Mouse (Mus musculus) adrenal gland, postnatal 36 days (tissue): ENCODE measurements around the gene Slc29a3. TPM values are rescaled to one million over a fixed set of nuclear protein-coding genes. Genes with fewer than 3 reads are reported as not detected.
"Not testable (repeated sequence)": the region's sequence is repeated elsewhere in the genome, so short reads cannot be mapped to it uniquely, and the experiment has no call there.

ENCODE experiments used
- DNase-seq, 2 experiments: peaks; one replicate each; pipeline ENCODE4 v3.0.0; 2021; ENCODE audit warnings: mixed read lengths in 1 of 2
- total RNA-seq, 2 experiments: library from RNA; stranded (reverse); gene quantifications; 2 replicates each; pipeline ENCODE4 v1.2.3; 2021

Gene Slc29a3
- total RNA-seq, 2 experiments from 2014 or later: 28.8 to 38.7 TPM

GRCm38 (mm10) chr10:60726896-60727295, 25.7 kb downstream of the Slc29a3 start:
- no peak for DNase-seq

DNA sequence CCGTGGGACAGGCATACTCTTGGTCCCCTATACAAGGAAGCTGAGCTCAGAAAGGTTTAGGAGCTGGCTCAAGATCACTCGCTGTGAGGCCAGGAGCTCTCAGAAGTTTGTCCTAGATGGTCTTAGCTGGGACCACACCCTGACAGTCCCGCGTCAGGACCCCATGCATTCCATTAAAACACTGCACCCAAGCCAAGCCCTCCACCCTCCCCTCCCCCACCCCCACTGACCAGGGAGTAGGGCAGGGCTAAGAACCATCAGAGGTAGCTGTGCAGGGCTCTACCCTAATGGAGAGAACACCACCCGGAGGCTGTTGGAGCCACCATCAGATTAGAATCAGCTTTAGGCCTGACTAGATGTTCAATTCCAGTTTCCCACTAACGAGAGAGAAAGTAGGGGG, 28.1 kb downstream of the Slc29a3 start:
- DNase-seq: no peak

DNA sequence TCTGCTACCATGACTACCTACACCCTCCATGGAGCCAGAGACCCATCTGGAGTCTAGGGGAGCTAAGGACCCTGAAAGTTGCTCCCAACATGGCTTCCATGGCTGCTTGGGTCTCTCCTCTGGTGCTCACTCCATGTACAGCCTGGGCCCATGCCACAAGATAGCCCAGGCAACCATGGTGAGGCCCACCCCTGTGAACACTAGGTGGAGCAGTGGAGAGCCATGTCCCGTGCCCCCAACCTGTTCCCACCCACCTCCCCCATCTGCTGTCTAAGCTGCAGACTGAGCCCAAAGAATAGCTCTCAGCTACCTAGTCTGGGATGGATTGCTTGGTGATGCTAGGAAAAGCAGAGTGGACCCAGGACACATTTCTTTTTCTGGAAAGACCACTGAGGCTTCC, 29.2 kb downstream of the Slc29a3 start:
- no peak for DNase-seq

GRCm38 (mm10) chr10:60721640-60722039, 31.0 kb downstream of the Slc29a3 start:
- DNase-seq: no peak

DNA sequence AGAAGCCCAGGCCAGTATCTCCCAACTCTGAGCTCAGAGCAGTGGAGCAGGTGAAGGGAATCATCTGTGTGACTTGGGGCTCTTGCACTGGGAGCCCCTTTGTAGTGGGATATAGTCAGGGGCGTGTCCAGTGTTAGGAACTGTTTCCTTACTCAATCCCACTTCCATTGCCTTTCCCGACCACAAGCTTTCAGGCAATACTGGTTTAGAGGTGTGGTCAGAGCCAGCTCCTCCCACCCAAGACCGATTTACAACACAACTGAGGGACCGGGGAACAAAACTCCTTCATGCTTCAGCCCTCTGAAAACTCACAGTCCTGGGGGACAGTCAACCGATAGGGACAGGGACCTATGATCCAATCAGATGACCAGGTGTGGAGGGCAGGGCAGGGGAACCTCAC, 32.1 kb downstream of the Slc29a3 start:
- DNase-seq: no peak

GRCm38 (mm10) chr10:60718491-60718890, 34.1 kb downstream of the Slc29a3 start:
- DNase-seq: no peak

DNA sequence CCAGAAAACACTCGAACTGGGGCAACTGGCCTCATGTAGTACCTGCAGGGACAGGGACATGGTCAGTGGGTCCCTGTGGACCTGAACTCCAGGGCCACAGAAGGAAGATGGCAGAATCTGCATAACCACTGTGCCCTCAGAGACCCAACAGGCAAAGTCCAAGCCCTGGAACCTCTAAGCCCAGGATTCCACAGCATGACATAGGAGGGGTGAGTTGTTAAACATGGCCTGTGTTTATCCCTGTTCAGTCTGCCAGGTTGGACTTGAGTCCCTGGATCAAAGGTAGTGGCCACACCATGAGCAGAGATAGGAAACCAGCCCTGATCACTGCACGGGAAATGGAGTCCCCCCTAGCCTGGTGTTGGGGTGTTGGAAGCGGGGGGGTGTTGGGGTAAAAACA, 36.1 kb downstream of the Slc29a3 start:
- DNase-seq: no peak

- not testable (repeated sequence) for DNase-seq
These were observed 40.3 kb downstream of the Slc29a3 start for GRCm38 (mm10) chr10:60712299-60712698.

DNA sequence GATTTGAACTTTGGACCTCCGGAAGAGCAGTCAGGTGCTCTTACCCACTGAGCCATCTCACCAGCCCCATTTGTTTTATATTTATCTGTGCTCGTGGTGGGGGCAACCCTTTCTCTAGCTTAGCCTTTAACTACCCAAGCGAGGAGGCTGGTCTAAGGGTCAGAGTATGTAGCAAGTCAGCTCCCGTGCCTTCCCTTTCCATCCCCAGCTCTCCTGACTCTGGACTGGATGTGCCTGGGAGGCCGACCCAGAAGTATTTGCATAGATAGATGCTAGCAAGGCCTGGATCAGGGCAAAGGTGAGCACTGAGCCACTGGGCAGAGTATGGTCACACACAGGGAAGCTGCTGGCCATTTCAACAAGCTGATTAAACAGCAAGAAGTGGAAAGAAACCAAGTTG, 43.8 kb downstream of the Slc29a3 start:
- no peak for DNase-seq

DNA sequence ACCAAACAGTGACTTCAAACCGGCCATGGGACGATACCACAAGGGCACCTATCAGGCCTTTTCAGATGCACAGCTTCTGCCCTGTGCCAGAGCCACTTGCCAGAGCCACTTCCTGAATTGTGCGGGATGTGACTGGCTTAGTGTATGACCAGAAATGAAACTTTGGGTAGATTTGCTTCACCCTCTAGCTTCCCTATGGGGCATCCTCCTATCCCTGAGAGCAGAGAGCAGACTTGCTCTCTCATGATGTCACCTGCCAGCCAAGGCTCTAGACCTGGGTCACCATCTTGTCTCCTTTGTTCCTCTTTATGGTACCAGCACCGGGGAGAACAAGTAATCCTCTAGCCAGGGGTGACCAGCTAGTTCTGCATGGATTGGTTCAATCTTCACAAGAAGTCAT, 46.3 kb downstream of the Slc29a3 start:
- DNase-seq: no peak

- DNase-seq: no peak
These were observed 47.5 kb downstream of the Slc29a3 start for GRCm38 (mm10) chr10:60705134-60705533.

DNA sequence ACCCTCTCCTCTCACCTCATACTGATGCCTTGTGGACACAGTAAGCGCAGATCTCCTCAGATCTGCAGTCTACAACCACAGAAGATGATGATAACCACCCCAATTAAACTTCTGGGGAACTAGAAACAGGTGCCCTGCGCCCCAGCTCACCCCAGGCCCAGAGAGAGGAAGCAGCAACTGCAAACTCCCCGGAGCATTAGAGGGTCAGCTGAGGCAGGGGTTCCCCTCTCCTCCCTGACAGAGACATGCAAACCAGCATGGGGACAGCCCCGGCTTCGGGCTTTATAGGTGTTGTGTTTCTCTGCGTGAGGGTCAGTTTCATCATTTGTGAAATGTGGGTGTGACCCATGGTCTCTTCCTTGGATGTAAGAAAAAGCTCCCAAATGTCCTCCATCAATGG, 54.8 kb downstream of the Slc29a3 start:
- DNase-seq: no peak

DNA sequence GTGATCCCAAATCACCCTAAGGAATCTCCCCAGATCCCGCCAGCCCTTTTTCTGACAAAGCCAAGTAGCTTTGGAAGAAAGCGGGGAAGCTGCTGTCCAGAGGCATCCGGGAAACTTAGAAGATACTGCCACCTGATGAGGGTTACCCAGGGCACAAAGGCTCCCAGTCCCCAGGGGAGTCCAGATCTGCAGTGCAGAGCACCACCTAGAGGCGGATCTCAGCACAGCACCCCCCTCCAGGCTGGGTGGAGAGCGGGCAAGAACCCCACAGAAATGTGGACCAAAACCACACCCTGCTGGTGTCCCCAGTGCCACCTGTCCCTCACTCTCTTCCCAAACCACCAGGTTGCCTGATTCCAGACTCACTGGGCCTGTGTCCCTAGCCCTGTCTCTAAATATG, 55.6 kb downstream of the Slc29a3 start:
- peak; percentile 72 to 82 for DNase-seq

- DNase-seq: no peak
These were observed 56.2 kb downstream of the Slc29a3 start, which contains the start of gene Cdh23 for GRCm38 (mm10) chr10:60696390-60696789. Gene Cdh23, minus strand, starts transcription at chr10:60696490.

- DNase-seq: no peak
These were observed 60.8 kb downstream of the Slc29a3 start for GRCm38 (mm10) chr10:60691671-60692390.

DNA sequence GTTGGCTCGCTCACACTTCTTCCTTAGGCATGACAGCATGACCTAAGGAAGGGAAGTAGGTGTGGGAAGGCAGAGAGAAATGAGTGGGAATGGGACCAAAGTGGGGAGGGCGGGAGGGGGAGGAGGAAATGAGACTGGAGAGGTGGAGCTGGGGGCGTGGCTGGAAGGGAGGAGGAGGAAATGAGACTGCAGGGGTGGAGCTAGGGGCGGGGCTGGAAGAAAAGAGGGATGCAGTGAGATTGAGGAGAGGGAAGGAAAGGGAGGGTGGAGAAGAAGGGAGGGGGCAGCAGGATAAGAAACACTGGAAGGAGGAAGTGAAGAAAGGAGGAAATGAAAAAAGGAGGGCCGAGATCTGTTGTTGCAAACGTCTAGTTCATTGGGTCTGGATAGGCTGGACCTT, 61.6 kb downstream of the Slc29a3 start:
- DNase-seq: peak; percentile 21 to 40

DNA sequence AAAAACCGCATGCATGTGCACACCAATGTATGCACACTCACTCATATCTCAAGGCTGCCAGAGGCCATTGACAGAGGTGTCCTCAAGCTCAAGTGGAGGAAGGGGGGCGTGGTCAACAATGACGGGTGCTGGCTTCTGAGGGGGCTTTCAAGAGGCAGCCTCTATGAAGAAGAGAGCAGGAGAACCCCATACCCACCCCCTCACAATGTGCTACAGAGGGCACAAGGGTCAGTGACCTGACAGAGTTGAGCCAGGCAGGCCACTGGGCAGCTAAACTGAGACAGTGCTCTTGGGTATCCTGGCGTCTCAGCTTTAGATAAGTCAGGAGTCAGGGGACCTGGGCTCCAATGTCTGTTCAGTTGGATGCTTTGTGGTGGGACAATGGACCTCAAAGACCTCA, 63.2 kb downstream of the Slc29a3 start:
- no peak for DNase-seq

GRCm38 (mm10) chr10:60687011-60687776, 65.4 kb downstream of the Slc29a3 start:
- DNase-seq: peak; percentile 78

GRCm38 (mm10) chr10:60686641-60686975, 66.0 kb downstream of the Slc29a3 start:
- DNase-seq: peak in 1 of 2 experiments; percentile 6

GRCm38 (mm10) chr10:60685764-60686640, 66.6 kb downstream of the Slc29a3 start:
- DNase-seq: peak; percentile 38 to 55

- no peak for DNase-seq
These were observed 73.7 kb downstream of the Slc29a3 start for GRCm38 (mm10) chr10:60678926-60679325.

- DNase-seq: no peak
These were observed 75.3 kb downstream of the Slc29a3 start for GRCm38 (mm10) chr10:60677319-60677718.

DNA sequence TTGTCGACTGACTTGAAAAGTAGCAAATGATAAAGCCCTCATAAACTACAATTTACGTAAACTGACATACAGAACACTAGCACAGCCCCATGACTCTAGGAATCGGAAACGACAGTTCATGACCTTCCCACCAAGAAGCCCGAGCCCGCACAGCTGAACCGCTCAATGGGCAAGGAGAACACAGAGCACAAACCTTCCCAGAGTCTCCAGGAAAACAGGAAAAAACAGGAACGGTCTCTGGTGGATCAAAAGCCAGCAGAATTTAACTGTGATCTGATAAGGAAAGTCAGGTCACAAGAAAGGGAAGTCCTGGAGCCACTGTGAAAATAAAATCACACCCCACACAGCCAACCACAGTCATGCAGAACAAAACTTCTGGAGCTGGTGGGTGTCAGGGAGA, 82.4 kb downstream of the Slc29a3 start:
- no peak for DNase-seq
